Mouse (Mus musculus) spleen, adult 2 months (tissue): ENCODE data around the gene Ralgapb.

ENCODE experiments used
- CTCF ChIP-seq: fragments of 200-500 bp; IDR thresholded peaks from 2 replicates; pipeline ENCODE4 v1.5.1; 2011; ENCODE audit warnings: mild to moderate bottlenecking, inconsistent platforms; ENCODE audit not compliant: insufficient read depth, insufficient read length, insufficient replicate concordance; ENCODE audit errors: extremely low read depth
- POLR2A ChIP-seq: fragments of 200-500 bp; IDR thresholded peaks from 2 replicates; pipeline ENCODE4 v1.6.1; 2011; ENCODE audit warnings: low read depth, low read length, inconsistent platforms

- TF ChIP-seq POLR2A: no peak
- TF ChIP-seq CTCF: no peak
These were observed 48.0 kb downstream of the Ralgapb start for GRCm38 (mm10) chr2:158457610-158458009.
